Mouse (Mus musculus) stomach, postnatal 0 days (tissue): Measurements from ENCODE around the gene Trmt10b.

Experiments used
- CTCF ChIP-seq: IDR thresholded peaks from 2 replicates; pipeline ENCODE4 v1.5.1; 2016; ENCODE audit warnings: antibody characterized with exemption, low read depth, mild to moderate bottlenecking, moderate library complexity
- EP300 ChIP-seq: optimal IDR thresholded peaks from 2 replicates; pipeline ENCODE3; 2016; ENCODE audit warnings: antibody characterized with exemption

- no peak for TF ChIP-seq CTCF
- no peak for TF ChIP-seq EP300
These were observed 8.6 kb downstream of the Trmt10b start for GRCm38 (mm10) chr4:45305536-45305935.
